Mouse (Mus musculus) heart, postnatal 10 days (tissue): ENCODE measurements around the gene Haghl. TPM values are rescaled to one million over a fixed set of nuclear protein-coding genes. Genes with fewer than 3 reads are reported as not detected.
A peak's percentile ranks its signal among the peaks of the same experiment; 100 is the strongest.
"Not testable (repeated sequence)": the region's sequence is repeated elsewhere in the genome, so short reads cannot be mapped to it uniquely, and the experiment has no call there.

ENCODE experiments used
- DNase-seq, 2 experiments: peaks; one replicate each; pipeline ENCODE4 v3.0.0; 2021
- intact Hi-C: fragments of 180-260 bp; cut with DNase I; formaldehyde crosslinking; loops from one replicate; pipeline ENCODE4 v1.15.1; 2025
- total RNA-seq, 2 experiments: library from RNA; stranded (reverse); gene quantifications; 2 replicates each; pipeline ENCODE4 v1.2.3; 2021

The Haghl gene
- total RNA-seq, 2 experiments from 2014 or later: 23.8 to 25.7 TPM

- no peak for DNase-seq
Measured at GRCm38 (mm10) chr17:25818851-25819780, 33.6 kb upstream of the Haghl start.

GRCm38 (mm10) chr17:25817662-25818061, 32.2 kb upstream of the Haghl start:
- DNase-seq: no peak
- intact Hi-C loops: no loop called here

More at GRCm38 (mm10) chr17:25818851-25819780, 33.6 kb upstream of the Haghl start:
- intact Hi-C loops: no loop called here

GRCm38 (mm10) chr17:25813471-25813870, 28.0 kb upstream of the Haghl start:
- intact Hi-C loops: no loop called here
- DNase-seq: peak; percentile 91 to 96

GRCm38 (mm10) chr17:25810890-25811289, 25.4 kb upstream of the Haghl start:
- no peak for DNase-seq
- intact Hi-C loops: no loop called here

- no peak for DNase-seq
- intact Hi-C loops: loop anchor here (10.0 kb wide), 1 partner anchor 215 kb away; no protein-coding TSS in a partner anchor
Measured at GRCm38 (mm10) chr17:25809606-25810340, 24.3 kb upstream of the Haghl start.

- intact Hi-C loops: loop anchor here (10.0 kb wide), 1 partner anchor 214 kb away; no protein-coding TSS in a partner anchor
- DNase-seq: peak; percentile 63 to 64
Measured at GRCm38 (mm10) chr17:25808789-25809605, 23.5 kb upstream of the Haghl start, which contains the start of gene Fbxl16. Fbxl16 (plus strand) TSS chr17:25809085.

- no peak for DNase-seq
- intact Hi-C loops: loop anchor here (10.0 kb wide), 1 partner anchor 213 kb away; no protein-coding TSS in a partner anchor
Measured at GRCm38 (mm10) chr17:25808028-25808427, 22.6 kb upstream of the Haghl start.

GRCm38 (mm10) chr17:25807452-25807851, 22.0 kb upstream of the Haghl start:
- intact Hi-C loops: loop anchor here (10.0 kb wide), 1 partner anchor 213 kb away; no protein-coding TSS in a partner anchor
- not testable (repeated sequence) for DNase-seq

GRCm38 (mm10) chr17:25806507-25806906, 21.0 kb upstream of the Haghl start:
- DNase-seq: no peak
- intact Hi-C loops: loop anchor here (10.0 kb wide), 1 partner anchor 212 kb away; no protein-coding TSS in a partner anchor

GRCm38 (mm10) chr17:25802825-25803517, 17.5 kb upstream of the Haghl start:
- DNase-seq: peak; percentile 85 to 86
- intact Hi-C loops: loop anchor here (10.0 kb wide), 1 partner anchor 208 kb away; no protein-coding TSS in a partner anchor

- intact Hi-C loops: loop anchor here (1.0 to 10.0 kb wide), 3 partner anchors 28 to 206 kb away; partner anchors contain the start of gene Narfl
- peak; percentile 77 to 83 for DNase-seq
Measured at GRCm38 (mm10) chr17:25801029-25801428, 15.6 kb upstream of the Haghl start.

GRCm38 (mm10) chr17:25796951-25797369, 11.5 kb upstream of the Haghl start, which contains the start of gene Metrn:
Metrn (minus strand) TSS chr17:25797136.
- DNase-seq: peak; percentile 92 to 93
- intact Hi-C loops: no loop called here

- DNase-seq: peak; percentile 69 to 77
- intact Hi-C loops: no loop called here
Measured at GRCm38 (mm10) chr17:25796211-25796771, 10.8 kb upstream of the Haghl start.

- intact Hi-C loops: no loop called here
- peak in 1 of 2 experiments; percentile 34 for DNase-seq
Measured at GRCm38 (mm10) chr17:25795609-25796092, 10.2 kb upstream of the Haghl start, which contains the start of gene AC134908.4. AC134908.4 (minus strand) TSS chr17:25795659.

GRCm38 (mm10) chr17:25794998-25795397, 9.5 kb upstream of the Haghl start:
- DNase-seq: no peak
- intact Hi-C loops: no loop called here

- intact Hi-C loops: no loop called here
- DNase-seq: no peak
Measured at GRCm38 (mm10) chr17:25794197-25794596, 8.7 kb upstream of the Haghl start.

- DNase-seq: peak; percentile 89
- intact Hi-C loops: no loop called here
Measured at GRCm38 (mm10) chr17:25792615-25793014, 7.1 kb upstream of the Haghl start, which contains the start of gene Fam173a. Fam173a (minus strand) TSS chr17:25792901.

GRCm38 (mm10) chr17:25791843-25792527, 6.5 kb upstream of the Haghl start:
- intact Hi-C loops: no loop called here

More at GRCm38 (mm10) chr17:25791843-25792527, 6.5 kb upstream of the Haghl start:
- DNase-seq: peak; percentile 89 to 94
